Mouse (Mus musculus): Measurements from ENCODE around the gene Klf3. TPM values are rescaled to one million over a fixed set of nuclear protein-coding genes. Genes with fewer than 3 reads are reported as not detected.

Gene Klf3
- total and polyA plus RNA-seq, 3 experiments = 20.1 to 170 (median 147) TPM

DNA sequence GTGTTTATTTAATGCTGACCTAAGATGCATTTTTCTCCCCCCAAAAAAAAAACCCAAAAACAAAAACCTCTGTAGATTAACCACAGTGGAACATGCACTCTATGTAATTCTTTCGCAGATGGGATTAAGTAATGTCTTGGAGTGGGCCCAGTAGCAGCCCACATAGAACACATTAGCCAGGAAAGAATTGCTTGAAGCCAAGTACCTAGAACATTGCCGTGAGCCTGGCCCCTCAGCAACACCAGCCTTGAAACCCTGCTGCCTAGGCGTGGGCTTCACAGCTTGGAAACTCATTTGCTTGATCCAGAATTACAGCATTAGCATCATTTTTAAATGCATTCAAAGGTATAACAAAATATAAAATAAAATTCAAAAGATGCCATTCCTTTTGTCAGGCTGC lies 21.6 kb downstream of the Klf3 start:
- peaks cover 98% of the 10 kb centered on the region for H3K36me3 ChIP-seq (replicated peaks)
- no peak for ATAC-seq (ENCODE audit: extremely low read depth, insufficient number of reproducible peaks, low FRiP score, poor library complexity, severe bottlenecking)
- no peaks in the 10 kb centered on the region for H3K9me3 ChIP-seq (replicated peaks)
- DNase-seq (ENCODE audit: low spot score) = no peak
- TF ChIP-seq GATA2 (IDR thresholded peaks at IDR 0.05; ENCODE audit: borderline replicate concordance, low read depth, low read length) (no peak), GATA1 (IDR thresholded peaks at IDR 0.05; ENCODE audit: borderline replicate concordance, low read length) (no peak)
- H3K27me3 ChIP-seq (ENCODE audit: insufficient read depth, low read length) = no peaks in the 10 kb centered on the region
- peaks cover 14% of the 10 kb centered on the region for H3K4me1 ChIP-seq (ENCODE audit: insufficient read depth, low read depth, low read length)
- no peak overlapping the region for H3K4me3 ChIP-seq (ENCODE audit: low read depth, low read length)

DNA sequence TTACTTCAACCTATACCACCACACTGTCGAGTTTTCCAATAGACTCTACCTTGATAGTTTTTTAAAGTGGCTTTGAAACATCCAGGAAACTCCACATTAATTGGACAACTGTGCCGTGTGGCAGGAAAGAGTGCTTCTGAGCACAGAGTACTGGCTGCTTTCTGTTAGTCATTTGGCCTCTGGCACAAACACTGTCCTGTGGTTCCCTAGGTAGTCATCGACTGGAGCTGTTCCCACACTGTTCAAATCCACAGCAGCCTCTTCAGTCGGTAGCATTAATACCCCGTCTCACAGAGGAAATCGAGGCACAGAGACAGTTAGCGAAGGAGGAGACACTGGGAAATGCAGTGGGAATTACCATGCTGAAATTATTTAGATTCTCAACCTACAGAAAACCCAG lies 22.3 kb downstream of the Klf3 start:
- no peak overlapping the region for H3K4me3 ChIP-seq (ENCODE audit: low read depth, low read length)
- H3K36me3 ChIP-seq (replicated peaks) = peaks cover 98% of the 10 kb centered on the region
- H3K27me3 ChIP-seq (ENCODE audit: insufficient read depth, low read length) = no peaks in the 10 kb centered on the region
- DNase-seq (ENCODE audit: low spot score) (no peak), ATAC-seq (ENCODE audit: extremely low read depth, insufficient number of reproducible peaks, low FRiP score, poor library complexity, severe bottlenecking) (no peak)
- H3K9me3 ChIP-seq (replicated peaks) = no peaks in the 10 kb centered on the region
- H3K4me1 ChIP-seq (ENCODE audit: insufficient read depth, low read depth, low read length) = peaks cover 13% of the 10 kb centered on the region
- TF ChIP-seq POLR2AphosphoS5 (IDR thresholded peaks at IDR 0.05; ENCODE audit: insufficient replicate concordance, low read depth, low read length) (no peak), CTCF (IDR thresholded peaks at IDR 0.05; ENCODE audit: low read depth, low read length) (no peak), TAL1 (conservative IDR thresholded peaks at IDR 0.05; ENCODE audit: low read depth, low read length) (no peak), GATA2 (IDR thresholded peaks at IDR 0.05; ENCODE audit: borderline replicate concordance, low read depth, low read length) (no peak), GATA1 (IDR thresholded peaks at IDR 0.05; ENCODE audit: borderline replicate concordance, low read length) (no peak)

DNA sequence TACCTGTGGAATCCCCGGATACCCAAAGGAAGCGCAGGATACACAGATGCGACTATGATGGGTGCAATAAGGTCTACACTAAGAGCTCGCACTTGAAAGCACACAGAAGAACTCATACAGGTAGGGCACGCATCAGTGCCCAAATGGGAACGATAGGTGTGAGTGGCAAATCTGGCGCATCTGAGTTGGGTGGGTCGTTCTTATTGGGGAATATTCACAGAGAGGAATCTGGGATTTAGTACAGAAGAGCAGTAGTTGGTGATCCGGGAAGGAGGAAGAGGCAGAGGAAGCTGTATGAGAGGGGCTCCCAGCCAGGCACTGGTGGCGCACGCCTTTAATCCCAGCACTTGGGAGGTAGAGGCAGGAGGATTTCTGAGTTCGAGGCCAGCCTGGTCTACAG lies 24.0 kb downstream of the Klf3 start:
- H3K4me3 ChIP-seq (ENCODE audit: low read depth, low read length) = no peak overlapping the region
- no peak for ATAC-seq (ENCODE audit: extremely low read depth, insufficient number of reproducible peaks, low FRiP score, poor library complexity, severe bottlenecking)
- TF ChIP-seq GATA1 (IDR thresholded peaks at IDR 0.05; ENCODE audit: borderline replicate concordance, low read length) (no peak), POLR2AphosphoS5 (IDR thresholded peaks at IDR 0.05; ENCODE audit: insufficient replicate concordance, low read depth, low read length) (no peak), CTCF (IDR thresholded peaks at IDR 0.05; ENCODE audit: low read depth, low read length) (no peak), GATA2 (IDR thresholded peaks at IDR 0.05; ENCODE audit: borderline replicate concordance, low read depth, low read length) (no peak), TAL1 (conservative IDR thresholded peaks at IDR 0.05; ENCODE audit: low read depth, low read length) (no peak)
- no peaks in the 10 kb centered on the region for H3K9me3 ChIP-seq (replicated peaks)
- peaks cover 7% of the 10 kb centered on the region for H3K4me1 ChIP-seq (ENCODE audit: insufficient read depth, low read depth, low read length)
- peaks cover 88% of the 10 kb centered on the region for H3K36me3 ChIP-seq (replicated peaks)
- no peaks in the 10 kb centered on the region for H3K27me3 ChIP-seq (ENCODE audit: insufficient read depth, low read length)
- DNase-seq (ENCODE audit: low spot score) = no peak

DNA sequence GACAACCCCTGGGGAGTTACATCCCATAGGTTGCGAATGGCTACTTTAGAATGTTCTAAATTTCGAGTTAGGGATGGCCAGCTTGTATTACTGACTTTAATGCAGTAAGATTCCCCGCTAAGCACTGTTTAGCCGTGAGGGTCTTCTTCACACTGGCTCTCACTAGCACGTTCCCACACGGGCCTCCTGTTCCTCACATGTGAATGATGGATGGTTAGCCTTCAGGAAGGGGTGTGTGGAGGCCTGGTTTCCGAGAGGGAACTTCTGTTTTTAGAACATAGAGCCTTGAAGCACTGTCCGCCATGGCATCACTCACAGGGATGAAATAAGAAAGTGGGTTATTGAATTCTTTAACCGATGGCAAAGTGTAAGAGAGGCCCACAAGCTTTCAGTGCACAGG lies 25.1 kb downstream of the Klf3 start:
- TF ChIP-seq CTCF (IDR thresholded peaks at IDR 0.05; ENCODE audit: low read depth, low read length) (no peak), GATA1 (IDR thresholded peaks at IDR 0.05; ENCODE audit: borderline replicate concordance, low read length) (no peak)
- DNase-seq (ENCODE audit: low spot score) = no peak
- Histone ChIP-seq H3K4me3 (ENCODE audit: low read depth, low read length) (no peak overlapping the region), H3K27me3 (ENCODE audit: insufficient read depth, low read length) (no peaks in the 10 kb centered on the region), H3K4me1 (ENCODE audit: insufficient read depth, low read depth, low read length) (peaks cover 7% of the 10 kb centered on the region), H3K9me3 (replicated peaks) (no peaks in the 10 kb centered on the region), H3K36me3 (replicated peaks) (peaks cover 79% of the 10 kb centered on the region)
- ATAC-seq (ENCODE audit: extremely low read depth, insufficient number of reproducible peaks, low FRiP score, poor library complexity, severe bottlenecking) = no peak

DNA sequence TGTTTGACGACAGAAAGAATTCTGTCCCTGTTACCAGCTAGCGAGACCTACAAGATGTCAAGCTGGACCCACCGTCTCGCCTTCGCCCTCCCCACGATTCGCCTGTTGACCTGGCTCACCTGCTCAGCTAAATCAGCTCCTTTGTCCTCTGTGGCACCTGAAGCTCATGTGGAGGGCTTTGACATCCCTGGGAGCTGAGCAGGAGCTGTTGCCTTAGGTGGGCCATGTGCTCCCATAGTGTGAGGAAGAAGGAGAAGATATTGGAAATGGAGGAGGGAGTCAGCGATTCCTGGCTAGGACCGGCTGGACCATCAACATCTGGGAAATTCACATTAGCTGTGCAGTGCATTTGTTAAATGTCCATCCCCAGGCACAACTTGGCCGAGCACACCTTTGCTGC lies 26.4 kb downstream of the Klf3 start:
- Histone ChIP-seq H3K4me1 (ENCODE audit: insufficient read depth, low read depth, low read length) (peaks cover 7% of the 10 kb centered on the region), H3K36me3 (replicated peaks) (peaks cover 69% of the 10 kb centered on the region), H3K9me3 (replicated peaks) (no peaks in the 10 kb centered on the region), H3K4me3 (ENCODE audit: low read depth, low read length) (no peak overlapping the region), H3K27me3 (ENCODE audit: insufficient read depth, low read length) (no peaks in the 10 kb centered on the region)
- no peak for ATAC-seq (ENCODE audit: extremely low read depth, insufficient number of reproducible peaks, low FRiP score, poor library complexity, severe bottlenecking)
- DNase-seq (ENCODE audit: low spot score) = no peak
- TF ChIP-seq TAL1 (conservative IDR thresholded peaks at IDR 0.05; ENCODE audit: low read depth, low read length) = no peak
- no peak for TF ChIP-seq GATA1 (IDR thresholded peaks at IDR 0.05; ENCODE audit: borderline replicate concordance, low read length)
- no peak for TF ChIP-seq GATA2 (IDR thresholded peaks at IDR 0.05; ENCODE audit: borderline replicate concordance, low read depth, low read length)
- TF ChIP-seq CTCF (IDR thresholded peaks at IDR 0.05; ENCODE audit: low read depth, low read length) = no peak
- no peak for TF ChIP-seq POLR2AphosphoS5 (IDR thresholded peaks at IDR 0.05; ENCODE audit: insufficient replicate concordance, low read depth, low read length)

DNA sequence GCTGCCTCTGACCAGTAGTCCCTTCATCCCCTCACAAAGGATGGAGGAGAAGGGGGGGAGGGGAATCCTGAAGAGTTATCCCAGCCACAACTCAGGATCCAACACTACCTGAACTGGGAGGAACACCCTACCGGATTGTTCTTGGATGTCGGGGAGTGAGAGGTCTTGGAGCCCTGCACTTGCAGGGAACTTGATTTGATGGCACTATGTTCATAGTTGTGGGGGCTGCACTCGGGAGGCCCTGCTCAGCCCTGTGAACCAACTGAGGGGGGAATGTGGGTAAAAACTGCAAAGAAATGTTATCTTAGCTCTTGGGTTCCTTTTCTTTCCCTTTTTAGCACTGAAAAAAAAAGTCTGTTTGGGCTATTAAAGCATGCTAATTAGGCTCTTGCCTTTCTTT lies 27.6 kb downstream of the Klf3 start:
- H3K36me3 ChIP-seq (replicated peaks) = peaks cover 58% of the 10 kb centered on the region
- H3K27me3 ChIP-seq (ENCODE audit: insufficient read depth, low read length) = no peaks in the 10 kb centered on the region
- no peak for TF ChIP-seq CTCF (IDR thresholded peaks at IDR 0.05; ENCODE audit: low read depth, low read length)
- H3K9me3 ChIP-seq (replicated peaks) = no peaks in the 10 kb centered on the region
- ATAC-seq (ENCODE audit: extremely low read depth, insufficient number of reproducible peaks, low FRiP score, poor library complexity, severe bottlenecking) (no peak), DNase-seq (ENCODE audit: low spot score) (no peak)
- no peak overlapping the region for H3K4me3 ChIP-seq (ENCODE audit: low read depth, low read length)
- peaks cover 4% of the 10 kb centered on the region; the same call in 1 of the 2 replicates for H3K4me1 ChIP-seq (ENCODE audit: insufficient read depth, low read depth, low read length)

DNA sequence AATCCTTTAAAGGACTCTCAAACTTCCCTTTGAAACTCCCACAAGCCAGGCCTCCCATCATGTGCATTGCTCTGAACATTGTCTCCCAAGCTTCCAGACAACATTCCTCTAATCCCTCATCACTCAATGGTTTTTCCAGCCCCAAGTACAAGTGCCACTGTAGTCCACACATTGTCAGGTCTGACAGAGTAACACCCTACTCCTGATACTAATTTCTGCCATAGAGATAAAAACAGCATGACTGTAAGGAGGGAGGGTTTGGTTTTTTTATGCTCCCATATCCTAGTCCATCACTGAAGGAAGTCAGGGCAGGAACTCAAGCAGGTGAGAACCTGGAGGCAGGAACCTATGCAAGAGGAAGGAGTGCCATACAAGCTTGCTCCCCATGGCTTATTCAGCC lies 30.2 kb downstream of the Klf3 start:
- H3K27me3 ChIP-seq (ENCODE audit: insufficient read depth, low read length) = no peaks in the 10 kb centered on the region; the same call in 1 of the 2 replicates
- no peak overlapping the region for H3K4me3 ChIP-seq (ENCODE audit: low read depth, low read length)
- ATAC-seq (ENCODE audit: extremely low read depth, insufficient number of reproducible peaks, low FRiP score, poor library complexity, severe bottlenecking) = no peak
- H3K9me3 ChIP-seq (replicated peaks) = no peaks in the 10 kb centered on the region
- no peak for TF ChIP-seq TAL1 (conservative IDR thresholded peaks at IDR 0.05; ENCODE audit: low read depth, low read length)
- TF ChIP-seq CTCF (IDR thresholded peaks at IDR 0.05; ENCODE audit: low read depth, low read length) = no peak
- TF ChIP-seq POLR2AphosphoS5 (IDR thresholded peaks at IDR 0.05; ENCODE audit: insufficient replicate concordance, low read depth, low read length) = no peak
- TF ChIP-seq GATA1 (IDR thresholded peaks at IDR 0.05; ENCODE audit: borderline replicate concordance, low read length) = no peak
- TF ChIP-seq GATA2 (IDR thresholded peaks at IDR 0.05; ENCODE audit: borderline replicate concordance, low read depth, low read length) = no peak
- DNase-seq (ENCODE audit: low spot score) = no peak
- peaks cover 4% of the 10 kb centered on the region; the same call in 1 of the 2 replicates for H3K4me1 ChIP-seq (ENCODE audit: insufficient read depth, low read depth, low read length)
- peaks cover 33% of the 10 kb centered on the region for H3K36me3 ChIP-seq (replicated peaks)

Data from G1E (cell line).